Mouse (Mus musculus) forebrain, embryonic 14.5 days (tissue): ENCODE results near the gene Amigo1. TPM values are rescaled to one million over a fixed set of nuclear protein-coding genes. Genes with fewer than 3 reads are reported as not detected.

Experiments
- ATAC-seq: fragments of 200-750 bp; cut with Nextera tagmentation; 2 replicates; pipeline ENCODE4 v1.8.0; 2017; ENCODE audit warnings: mild to moderate bottlenecking, moderate library complexity
- DNase-seq: peaks from one replicate; pipeline ENCODE4 v3.0.0-alpha.2; 2015; ENCODE audit warnings: low spot score
- H3K27ac ChIP-seq: fragments of 300-500 bp; sonication (generic); 2 replicates; pipeline ENCODE4 v1.5.1; 2014; ENCODE audit warnings: low read depth, mild to moderate bottlenecking, control low read depth, low read length, moderate library complexity
- H3K27me3 ChIP-seq: fragments of 300-500 bp; sonication (generic); replicated peaks from 2 replicates; pipeline ENCODE4 v1.6.1; 2014; ENCODE audit warnings: low read length, control low read depth, mixed read lengths; ENCODE audit not compliant: control insufficient read depth, insufficient read depth
- H3K36me3 ChIP-seq: fragments of 300-500 bp; sonication (generic); 2 replicates; pipeline ENCODE4 v1.6.1; 2014; ENCODE audit warnings: low read length, control low read depth; ENCODE audit not compliant: control insufficient read depth, insufficient read depth
- H3K4me1 ChIP-seq: fragments of 300-500 bp; sonication (generic); 2 replicates; pipeline ENCODE4 v1.6.1; 2014; ENCODE audit warnings: antibody characterized with exemption, low read length, control low read depth; ENCODE audit not compliant: control insufficient read depth, insufficient read depth
- H3K4me2 ChIP-seq: fragments of 300-500 bp; sonication (generic); 2 replicates; pipeline ENCODE4 v1.6.1; 2014; ENCODE audit warnings: mild to moderate bottlenecking, control low read depth, low read length
- H3K4me3 ChIP-seq: fragments of 300-500 bp; sonication (generic); 2 replicates; pipeline ENCODE4 v1.5.1; 2014; ENCODE audit warnings: low read depth, low read length, control low read depth
- H3K9ac ChIP-seq: fragments of 300-500 bp; sonication (generic); 2 replicates; pipeline ENCODE4 v1.6.1; 2014; ENCODE audit warnings: mild to moderate bottlenecking, low read length, control low read depth, moderate library complexity
- H3K9me3 ChIP-seq: fragments of 300-500 bp; sonication (generic); replicated peaks from 2 replicates; pipeline ENCODE4 v1.6.1; 2016; ENCODE audit warnings: low read length, control low read depth, mixed read lengths; ENCODE audit not compliant: control insufficient read depth
- WGBS: fragments of 180-500 bp; shearing (Covaris S2); extraction: QIAGEN DNeasy Blood & Tissue Kit; methylation state at CpG from one replicate; pipeline ENCODE4 v1.1.7; 2014; 5-methylcytosine and 5-hydroxymethylcytosine counted together
- polyA plus RNA-seq: library from polyadenylated mRNA; unstranded; fragments of >200 nt; fragmentation: Nextera tagmentation; extraction: Ambion mirVana; gene quantifications from 2 replicates; pipeline ENCODE4 v1.2.1, GENCODE M21; 2014

Amigo1 gene
- polyA plus RNA-seq, 1 experiment from 2014 or later: 4.8 TPM

DNA sequence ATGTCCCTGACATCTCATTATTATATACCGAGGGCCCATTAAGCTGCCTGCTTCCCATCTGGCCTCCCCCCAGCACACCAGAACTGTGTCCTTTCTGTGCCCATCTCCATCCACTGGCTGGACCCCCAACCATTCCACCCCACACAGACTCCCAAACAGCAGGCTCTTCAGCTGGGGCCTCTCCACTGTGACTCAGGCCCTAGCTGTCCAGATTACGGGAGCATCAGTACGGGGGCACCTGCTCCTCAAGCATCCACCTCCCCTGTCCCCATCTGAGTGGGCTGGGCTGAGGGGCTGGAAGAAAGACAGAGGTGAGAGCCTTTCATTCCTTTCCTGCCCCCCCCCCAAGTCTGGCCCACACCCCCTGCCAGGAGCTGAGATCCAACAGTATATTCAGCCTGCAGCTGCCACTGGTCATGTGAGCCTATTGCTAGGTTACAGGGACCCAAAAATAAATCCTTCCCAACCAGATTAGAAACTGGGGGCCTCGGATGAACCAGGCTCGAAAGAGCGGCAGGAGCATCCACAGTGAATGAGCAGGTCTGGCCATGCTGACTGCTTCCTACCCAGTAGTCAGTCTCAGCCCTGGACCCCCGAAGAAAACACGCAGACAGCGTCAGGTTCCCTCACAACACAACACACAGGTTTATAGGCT lies 27.6 kb upstream of the Amigo1 start:
- no peak overlapping the region for H3K4me2 ChIP-seq
- ATAC-seq: peak; percentile 37; the same call in 1 of the 2 replicates
- WGBS: 45% methylated on average over 9 of the region's 9 CpGs
- no peak overlapping the region for H3K4me3 ChIP-seq
- peak overlapping the region; percentile 26 for H3K9ac ChIP-seq
- H3K27me3 ChIP-seq: no peaks in the 10 kb centered on the region
- H3K4me1 ChIP-seq: peaks cover 3% of the 10 kb centered on the region; the same call in 1 of the 2 replicates
- no peak for DNase-seq
- no peaks in the 10 kb centered on the region for H3K36me3 ChIP-seq
- H3K27ac ChIP-seq: peak overlapping the region; percentile 27; the same call in 1 of the 2 replicates
- no peaks in the 10 kb centered on the region for H3K9me3 ChIP-seq

DNA sequence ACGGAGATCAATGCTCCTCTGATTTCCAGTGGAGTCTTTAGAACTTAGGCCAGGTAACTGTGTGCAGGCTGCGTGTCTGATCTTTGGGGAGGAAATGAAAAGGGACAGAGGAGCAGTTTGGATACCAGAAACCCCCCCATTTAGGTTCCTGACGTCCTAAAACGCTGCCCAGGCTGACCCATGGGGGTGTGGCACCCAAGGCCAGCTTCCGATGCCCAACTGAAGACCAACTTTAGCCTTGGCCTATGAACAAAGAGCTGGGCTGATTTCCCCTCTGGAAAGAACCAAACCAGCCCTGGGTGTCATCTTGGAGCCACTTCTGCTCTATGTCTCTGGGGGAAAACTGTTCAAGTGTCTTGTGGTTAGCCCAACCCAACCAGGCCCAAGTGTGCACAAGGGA lies 22.0 kb upstream of the Amigo1 start:
- Histone ChIP-seq H3K4me1 (peaks cover 20% of the 10 kb centered on the region), H3K9ac (no peak overlapping the region), H3K4me3 (no peak overlapping the region), H3K4me2 (no peak overlapping the region), H3K27ac (no peak overlapping the region), H3K36me3 (no peaks in the 10 kb centered on the region), H3K9me3 (no peaks in the 10 kb centered on the region), H3K27me3 (no peaks in the 10 kb centered on the region)
- no peak for ATAC-seq
- WGBS: 63% methylated on average over 5 of the region's 5 CpGs
- no peak for DNase-seq

DNA sequence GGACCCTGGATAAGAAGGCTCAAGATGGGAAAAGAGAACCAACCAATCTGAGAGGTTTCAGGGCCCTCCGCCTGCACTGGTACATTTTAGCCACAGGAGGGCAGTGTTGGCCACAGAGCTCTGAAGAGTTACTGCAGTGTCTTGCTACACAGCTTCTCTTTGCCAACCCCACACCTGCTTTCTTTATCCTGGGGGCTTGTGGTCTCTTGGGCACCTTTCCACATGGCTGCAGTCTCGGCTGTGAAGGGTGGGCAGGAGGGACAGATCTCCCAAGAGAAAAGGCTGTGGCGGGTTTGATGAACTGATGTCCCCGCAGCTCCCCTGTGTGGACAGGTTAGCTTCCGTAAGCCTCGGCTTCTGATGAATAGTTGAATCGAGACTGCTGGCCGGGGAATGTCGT lies 21.3 kb upstream of the Amigo1 start:
- Histone ChIP-seq H3K36me3 (no peaks in the 10 kb centered on the region), H3K27ac (0 out of 2 replicates have a peak overlapping the region, but pooled peaks have one; percentile 2), H3K9ac (peak overlapping the region; percentile 26; the same call in 1 of the 2 replicates), H3K27me3 (no peaks in the 10 kb centered on the region), H3K4me2 (peak overlapping the region; percentile 30), H3K4me1 (peaks cover 20% of the 10 kb centered on the region), H3K4me3 (no peak overlapping the region), H3K9me3 (no peaks in the 10 kb centered on the region)
- peak; percentile 92 for DNase-seq
- 13% methylated on average over 9 of the region's 9 CpGs for WGBS
- peak; percentile 76 for ATAC-seq

DNA sequence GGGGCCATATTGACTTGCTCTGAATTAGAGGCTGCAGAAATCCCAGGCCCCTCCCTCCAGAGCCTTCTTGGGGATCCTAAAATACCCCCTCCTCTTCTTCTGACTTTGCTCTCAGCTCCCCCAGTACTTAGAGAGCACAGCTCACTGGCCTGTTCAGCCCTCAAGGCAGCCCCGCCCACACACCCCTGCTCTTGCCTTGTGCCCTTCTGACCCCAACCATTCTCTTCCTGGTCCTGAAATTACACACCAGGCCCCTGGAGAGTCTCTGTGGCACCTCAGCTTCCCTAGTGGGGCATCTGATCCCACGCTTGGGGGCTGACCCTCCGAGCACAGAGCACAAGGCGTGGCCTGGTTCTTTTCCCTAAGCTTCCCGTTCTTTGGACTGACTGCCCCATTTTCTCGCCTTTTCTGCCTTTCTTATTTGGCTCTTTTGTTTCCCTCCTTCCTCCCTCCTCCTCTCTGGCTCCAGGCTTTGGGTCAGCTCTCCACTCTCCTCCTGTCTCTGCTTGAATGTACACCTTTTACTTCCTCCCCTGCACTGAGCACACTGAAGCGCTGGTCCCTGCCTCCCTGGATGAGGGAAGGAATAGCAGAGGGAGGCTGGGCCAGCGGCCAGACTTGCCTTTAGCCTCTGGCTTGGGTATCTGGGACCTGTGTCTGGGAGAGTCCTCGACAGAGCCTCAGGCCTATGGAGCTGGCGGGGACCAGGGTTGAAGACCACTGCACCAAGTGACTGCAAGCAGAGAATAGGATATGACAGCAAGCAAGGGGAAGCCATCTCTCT lies 20.4 kb upstream of the Amigo1 start:
- no peak overlapping the region for H3K4me2 ChIP-seq
- DNase-seq (no peak), ATAC-seq (peak; percentile 10; the same call in 1 of the 2 replicates)
- WGBS: 24% methylated on average over 10 of the region's 10 CpGs
- no peak overlapping the region; the same call in 1 of the 2 replicates for H3K9ac ChIP-seq
- H3K36me3 ChIP-seq: no peaks in the 10 kb centered on the region
- no peaks in the 10 kb centered on the region for H3K27me3 ChIP-seq
- peaks cover 20% of the 10 kb centered on the region for H3K4me1 ChIP-seq
- H3K27ac ChIP-seq: no peak overlapping the region; the same call in 1 of the 2 replicates
- no peaks in the 10 kb centered on the region for H3K9me3 ChIP-seq
- no peak overlapping the region for H3K4me3 ChIP-seq

DNA sequence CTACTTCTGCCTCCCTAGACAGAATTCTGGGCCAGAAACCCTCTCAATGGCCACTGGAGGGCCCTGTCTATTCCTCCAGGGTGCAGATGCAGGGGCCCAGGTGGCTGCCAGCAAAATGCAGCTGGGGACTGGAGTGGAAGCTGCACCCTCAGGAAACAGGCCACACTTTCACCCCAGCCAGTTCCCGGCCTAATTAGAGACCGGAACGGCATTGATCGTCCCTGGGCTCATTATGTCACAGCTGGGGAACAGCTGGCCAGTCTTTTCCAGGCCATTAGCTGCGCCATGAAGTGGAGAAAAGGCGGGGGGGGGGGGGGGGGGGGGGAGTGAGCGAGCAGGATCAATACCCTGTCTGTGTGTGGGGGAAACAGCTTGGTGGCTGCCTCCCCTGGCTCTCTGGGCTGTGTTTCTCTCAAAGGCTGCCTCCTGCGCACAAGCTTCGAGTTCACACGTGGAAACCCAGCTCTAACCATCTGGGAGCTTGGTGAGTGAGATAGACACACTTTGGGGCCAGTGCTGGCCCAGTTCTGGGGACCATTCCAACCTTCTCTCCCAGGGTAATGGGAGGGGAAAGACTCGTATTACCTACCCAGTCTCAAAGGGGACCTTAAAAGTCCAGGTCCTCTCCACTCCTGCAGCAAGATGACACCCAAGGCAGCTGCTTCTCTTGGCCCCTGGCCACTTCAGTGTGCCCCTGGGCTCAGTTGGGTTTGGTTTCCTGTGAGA lies 19.5 kb upstream of the Amigo1 start:
- peak; percentile 75 for DNase-seq
- WGBS: 2% methylated on average over 8 of the region's 11 CpGs
- H3K27ac ChIP-seq: peak overlapping the region; percentile 64

DNA sequence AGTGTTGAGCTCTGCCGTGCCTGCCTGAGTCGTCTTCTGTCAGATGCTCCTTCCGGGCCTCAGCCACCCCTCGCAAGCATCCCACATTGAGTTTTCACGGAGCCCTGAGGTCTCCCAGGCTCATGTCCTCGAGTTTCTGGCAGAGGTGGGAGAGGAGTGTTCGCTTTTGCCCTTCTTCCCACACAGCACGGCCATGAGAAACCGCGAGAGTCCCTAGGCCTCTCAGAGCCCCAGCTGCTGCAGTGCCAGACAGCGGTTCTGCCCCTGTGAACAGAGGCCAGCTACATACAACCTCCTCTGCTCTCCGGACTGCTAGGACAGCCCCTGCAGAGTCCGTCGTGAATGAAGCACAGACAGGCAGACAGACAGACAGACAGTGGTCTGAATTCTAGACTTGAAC lies 18.6 kb upstream of the Amigo1 start:
- Histone ChIP-seq H3K9me3 (no peaks in the 10 kb centered on the region), H3K4me2 (no peak overlapping the region), H3K4me1 (peaks cover 20% of the 10 kb centered on the region), H3K36me3 (no peaks in the 10 kb centered on the region), H3K27ac (no peak overlapping the region), H3K27me3 (no peaks in the 10 kb centered on the region), H3K9ac (no peak overlapping the region), H3K4me3 (no peak overlapping the region)
- no peak for DNase-seq
- ATAC-seq: no peak
- WGBS: 37% methylated on average over 14 of the region's 14 CpGs

More for the DNA sequence above, 19.5 kb upstream of the Amigo1 start:
- ATAC-seq: peak; percentile 73
- Histone ChIP-seq H3K27me3 (no peaks in the 10 kb centered on the region), H3K9ac (no peak overlapping the region), H3K4me1 (peaks cover 20% of the 10 kb centered on the region), H3K4me3 (no peak overlapping the region), H3K36me3 (no peaks in the 10 kb centered on the region), H3K9me3 (no peaks in the 10 kb centered on the region), H3K4me2 (no peak overlapping the region)

DNA sequence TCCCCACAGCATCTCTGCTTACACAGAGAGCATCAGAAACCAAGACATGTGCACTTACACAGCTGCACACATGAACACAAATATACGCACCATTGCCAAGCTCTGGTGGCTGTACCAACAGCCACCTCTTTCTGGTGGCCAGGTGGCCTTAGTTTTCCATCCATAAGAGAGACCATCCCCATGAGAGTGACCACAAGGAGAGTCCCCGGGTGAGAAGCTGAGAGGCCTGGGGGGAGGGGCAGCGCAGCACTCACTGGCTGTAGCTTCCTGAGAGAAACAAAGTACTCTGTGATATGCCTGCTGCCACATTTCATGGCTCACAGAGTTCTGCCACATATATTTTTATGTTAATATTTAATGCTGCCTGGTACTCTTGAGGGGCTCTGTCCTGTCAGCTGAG lies 16.9 kb upstream of the Amigo1 start:
- DNase-seq (no peak), ATAC-seq (no peak)
- Histone ChIP-seq H3K27me3 (no peaks in the 10 kb centered on the region), H3K4me1 (peaks cover 23% of the 10 kb centered on the region), H3K9me3 (no peaks in the 10 kb centered on the region), H3K36me3 (no peaks in the 10 kb centered on the region), H3K4me2 (no peak overlapping the region), H3K9ac (peak overlapping the region; percentile 37), H3K27ac (no peak overlapping the region), H3K4me3 (no peak overlapping the region)
- WGBS: 41% methylated on average over 3 of the region's 3 CpGs

DNA sequence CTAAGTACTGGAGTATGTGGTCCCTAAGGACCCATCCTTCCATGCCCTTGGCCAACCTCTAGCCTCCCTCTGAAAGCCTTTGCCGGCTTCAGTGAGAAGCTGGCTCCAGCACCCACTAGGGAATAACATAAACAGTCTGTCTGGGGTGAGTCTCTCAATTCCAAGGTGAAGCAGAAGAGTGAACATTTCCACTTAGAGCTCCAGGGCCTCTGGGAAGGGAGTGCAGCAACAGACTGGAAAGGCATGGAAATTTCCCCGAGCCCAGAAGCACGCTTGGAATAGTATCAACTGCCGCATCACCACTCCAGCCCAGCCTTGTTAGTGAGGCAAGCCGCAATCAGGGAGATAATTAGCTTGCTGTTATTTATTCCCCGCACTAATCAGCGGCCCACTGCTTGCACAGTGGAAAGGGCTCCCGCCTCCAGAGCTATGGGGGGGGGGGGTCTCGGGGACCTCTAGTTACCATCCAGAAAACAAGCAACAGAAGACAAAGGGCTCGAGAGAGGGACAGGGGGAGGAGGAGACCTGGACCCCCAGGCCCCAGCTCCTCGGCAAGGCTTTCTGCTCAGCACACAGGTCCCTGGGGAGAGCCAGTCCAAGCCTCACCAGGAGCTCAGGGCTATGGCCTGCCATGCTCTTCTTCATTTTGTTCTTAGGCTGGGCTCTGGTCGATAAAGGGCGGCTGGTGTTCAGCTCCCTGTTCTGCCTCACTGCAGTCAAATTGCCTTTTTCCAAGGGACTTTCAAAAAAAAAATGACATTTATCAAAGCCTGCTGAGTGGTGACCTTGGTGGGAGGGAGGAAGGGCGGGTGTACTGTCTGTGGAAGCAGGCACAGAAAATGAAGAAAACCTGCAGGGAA lies 11.2 kb upstream of the Amigo1 start:
- Histone ChIP-seq H3K4me1 (peaks cover 17% of the 10 kb centered on the region), H3K4me2 (peak overlapping the region; percentile 15; the same call in 1 of the 2 replicates), H3K4me3 (no peak overlapping the region), H3K27ac (peak overlapping the region; percentile 78), H3K9me3 (no peaks in the 10 kb centered on the region), H3K9ac (peak overlapping the region; percentile 40; the same call in 1 of the 2 replicates), H3K36me3 (no peaks in the 10 kb centered on the region), H3K27me3 (no peaks in the 10 kb centered on the region)
- ATAC-seq (peak; percentile 96), DNase-seq (peak; percentile 95)
- 10% methylated on average over 14 of the region's 14 CpGs for WGBS
